Mouse (Mus musculus): ENCODE data around the gene Ccdc105. TPM values are rescaled to one million over a fixed set of nuclear protein-coding genes. Genes with fewer than 3 reads are reported as not detected.

Ccdc105 gene
- polyA plus RNA-seq, 1 experiment, result not detected

- Histone ChIP-seq H3K4me1 (ENCODE audit: control insufficient read depth, insufficient read depth, insufficient read length) (no peaks in the 10 kb centered on the region), H3K4me3 (ENCODE audit: extremely low read depth, insufficient read depth, insufficient read length) (no peak overlapping the region), H3K27ac (ENCODE audit: insufficient read depth, low read length) (no peak overlapping the region), H3K36me3 (ENCODE audit: control insufficient read depth, insufficient read depth, low read length) (no peaks in the 10 kb centered on the region), H3K27me3 (ENCODE audit: control insufficient read depth, insufficient read depth, low read length) (no peaks in the 10 kb centered on the region)
- WGBS, result 92% methylated on average over 5 of the region's 5 CpGs
- no peak for DNase-seq (ENCODE audit: low read depth in 1 of 2, low spot score in 2 of 2)
- TF ChIP-seq POLR2A (IDR thresholded peaks at IDR 0.05; ENCODE audit: low read depth, low read length) (no peak), CTCF (IDR thresholded peaks at IDR 0.05; ENCODE audit: extremely low read depth, insufficient read depth, insufficient read length, insufficient replicate concordance) (no peak)
These were observed 30.8 kb downstream of the Ccdc105 start for GRCm38 (mm10) chr10:78722036-78722435.

GRCm38 (mm10) chr10:78718056-78718455 is 34.8 kb downstream of the Ccdc105 start, which contains the start of gene Casp14:
TSS of gene Casp14 (minus strand) at chr10:78718294.
- H3K4me3 ChIP-seq (ENCODE audit: extremely low read depth, insufficient read depth, insufficient read length), result no peak within 1 kb of the TSS
- H3K27me3 ChIP-seq (ENCODE audit: control insufficient read depth, insufficient read depth, low read length), result no peaks in the 10 kb centered on the region
- WGBS, result 79% methylated on average over 11 of the region's 11 CpGs
- H3K27ac ChIP-seq (ENCODE audit: insufficient read depth, low read length), result no peak within 1 kb of the TSS
- TF ChIP-seq POLR2A (IDR thresholded peaks at IDR 0.05; ENCODE audit: low read depth, low read length), result no peak
- DNase-seq (ENCODE audit: low read depth in 1 of 2, low spot score in 2 of 2), result no peak
- H3K4me1 ChIP-seq (ENCODE audit: control insufficient read depth, insufficient read depth, insufficient read length), result no peaks in the 10 kb centered on the region
- no peaks in the 10 kb centered on the region for H3K36me3 ChIP-seq (ENCODE audit: control insufficient read depth, insufficient read depth, low read length)

- Histone ChIP-seq H3K4me3 (ENCODE audit: extremely low read depth, insufficient read depth, insufficient read length) (no peak overlapping the region), H3K27ac (ENCODE audit: insufficient read depth, low read length) (no peak overlapping the region), H3K27me3 (ENCODE audit: control insufficient read depth, insufficient read depth, low read length) (no peaks in the 10 kb centered on the region), H3K4me1 (ENCODE audit: control insufficient read depth, insufficient read depth, insufficient read length) (no peaks in the 10 kb centered on the region), H3K36me3 (ENCODE audit: control insufficient read depth, insufficient read depth, low read length) (no peaks in the 10 kb centered on the region)
- no peak for DNase-seq (ENCODE audit: low read depth in 1 of 2, low spot score in 2 of 2)
- TF ChIP-seq CTCF (IDR thresholded peaks at IDR 0.05; ENCODE audit: extremely low read depth, insufficient read depth, insufficient read length, insufficient replicate concordance) (no peak), POLR2A (IDR thresholded peaks at IDR 0.05; ENCODE audit: low read depth, low read length) (no peak)
These were observed 36.6 kb downstream of the Ccdc105 start for GRCm38 (mm10) chr10:78716231-78716630.

GRCm38 (mm10) chr10:78715156-78715555 is 37.7 kb downstream of the Ccdc105 start:
- Histone ChIP-seq H3K36me3 (ENCODE audit: control insufficient read depth, insufficient read depth, low read length) (no peaks in the 10 kb centered on the region), H3K4me1 (ENCODE audit: control insufficient read depth, insufficient read depth, insufficient read length) (no peaks in the 10 kb centered on the region), H3K27ac (ENCODE audit: insufficient read depth, low read length) (no peak overlapping the region), H3K27me3 (ENCODE audit: control insufficient read depth, insufficient read depth, low read length) (no peaks in the 10 kb centered on the region), H3K4me3 (ENCODE audit: extremely low read depth, insufficient read depth, insufficient read length) (no peak overlapping the region)
- TF ChIP-seq CTCF (IDR thresholded peaks at IDR 0.05; ENCODE audit: extremely low read depth, insufficient read depth, insufficient read length, insufficient replicate concordance) (no peak), POLR2A (IDR thresholded peaks at IDR 0.05; ENCODE audit: low read depth, low read length) (no peak)
- WGBS, result 90% methylated on average over 7 of the region's 7 CpGs
- DNase-seq (ENCODE audit: low read depth in 1 of 2, low spot score in 2 of 2), result no peak

- DNase-seq (ENCODE audit: low read depth in 1 of 2, low spot score in 2 of 2), result no peak
- H3K4me3 ChIP-seq (ENCODE audit: extremely low read depth, insufficient read depth, insufficient read length), result no peak overlapping the region
- H3K27me3 ChIP-seq (ENCODE audit: control insufficient read depth, insufficient read depth, low read length), result no peaks in the 10 kb centered on the region
- TF ChIP-seq CTCF (IDR thresholded peaks at IDR 0.05; ENCODE audit: extremely low read depth, insufficient read depth, insufficient read length, insufficient replicate concordance) (no peak), POLR2A (IDR thresholded peaks at IDR 0.05; ENCODE audit: low read depth, low read length) (no peak)
- H3K36me3 ChIP-seq (ENCODE audit: control insufficient read depth, insufficient read depth, low read length), result no peaks in the 10 kb centered on the region
- 24% methylated on average over 6 of the region's 6 CpGs for WGBS
- no peaks in the 10 kb centered on the region for H3K4me1 ChIP-seq (ENCODE audit: control insufficient read depth, insufficient read depth, insufficient read length)
- no peak overlapping the region for H3K27ac ChIP-seq (ENCODE audit: insufficient read depth, low read length)
These were observed 38.7 kb downstream of the Ccdc105 start for GRCm38 (mm10) chr10:78714129-78714528.

- H3K27ac ChIP-seq (ENCODE audit: insufficient read depth, low read length), result no peak overlapping the region
- no peaks in the 10 kb centered on the region for H3K36me3 ChIP-seq (ENCODE audit: control insufficient read depth, insufficient read depth, low read length)
- H3K4me1 ChIP-seq (ENCODE audit: control insufficient read depth, insufficient read depth, insufficient read length), result no peaks in the 10 kb centered on the region
- H3K4me3 ChIP-seq (ENCODE audit: extremely low read depth, insufficient read depth, insufficient read length), result no peak overlapping the region
- no peaks in the 10 kb centered on the region for H3K27me3 ChIP-seq (ENCODE audit: control insufficient read depth, insufficient read depth, low read length)
- TF ChIP-seq CTCF (IDR thresholded peaks at IDR 0.05; ENCODE audit: extremely low read depth, insufficient read depth, insufficient read length, insufficient replicate concordance) (no peak), POLR2A (IDR thresholded peaks at IDR 0.05; ENCODE audit: low read depth, low read length) (no peak)
- no peak for DNase-seq (ENCODE audit: low read depth in 1 of 2, low spot score in 2 of 2)
These were observed 42.2 kb downstream of the Ccdc105 start for GRCm38 (mm10) chr10:78710706-78711105.

- no peaks in the 10 kb centered on the region for H3K27me3 ChIP-seq (ENCODE audit: control insufficient read depth, insufficient read depth, low read length)
- no peaks in the 10 kb centered on the region for H3K36me3 ChIP-seq (ENCODE audit: control insufficient read depth, insufficient read depth, low read length)
- no peaks in the 10 kb centered on the region for H3K4me1 ChIP-seq (ENCODE audit: control insufficient read depth, insufficient read depth, insufficient read length)
- TF ChIP-seq CTCF (IDR thresholded peaks at IDR 0.05; ENCODE audit: extremely low read depth, insufficient read depth, insufficient read length, insufficient replicate concordance) (no peak), POLR2A (IDR thresholded peaks at IDR 0.05; ENCODE audit: low read depth, low read length) (no peak)
- 48% methylated on average over 3 of the region's 3 CpGs for WGBS
- no peak overlapping the region for H3K27ac ChIP-seq (ENCODE audit: insufficient read depth, low read length)
- DNase-seq (ENCODE audit: low read depth in 1 of 2, low spot score in 2 of 2), result no peak
- no peak overlapping the region for H3K4me3 ChIP-seq (ENCODE audit: extremely low read depth, insufficient read depth, insufficient read length)
These were observed 52.0 kb downstream of the Ccdc105 start for GRCm38 (mm10) chr10:78700881-78701280.

Other genes with a start within 250 kb of the Ccdc105 start
- gene Olfr1358, start 235.6 kb downstream of the Ccdc105 start, polyA plus RNA-seq (2012; rRNA removed), result not detected in 2 replicates
- 33.5 and 36.8 TPM in 2 replicates for gene Ilvbl, start 178.7 kb downstream of the Ccdc105 start, polyA plus RNA-seq (2012; rRNA removed)
- gene Syde1, start 161.1 kb downstream of the Ccdc105 start, polyA plus RNA-seq (2012; rRNA removed), result 9.3 and 12.7 TPM in 2 replicates
- not detected in 2 replicates for gene Olfr1357, start 135.0 kb downstream of the Ccdc105 start, polyA plus RNA-seq (2012; rRNA removed)
- gene Casp14, start 34.8 kb downstream of the Ccdc105 start, polyA plus RNA-seq (2012; rRNA removed), result not detected in 2 replicates
- 0.05 and 0.16 TPM in 2 replicates for gene Slc1a6, start 27.4 kb upstream of the Ccdc105 start, polyA plus RNA-seq (2012; rRNA removed)
- not detected in 2 replicates for gene Olfr1356, start 99.1 kb upstream of the Ccdc105 start, polyA plus RNA-seq (2012; rRNA removed)
- gene Olfr1355, start 122.5 kb upstream of the Ccdc105 start, polyA plus RNA-seq (2012; rRNA removed), result not detected in 2 replicates
- gene Olfr1354, start 160.1 kb upstream of the Ccdc105 start, polyA plus RNA-seq (2012; rRNA removed), result not detected in 2 replicates
- not detected in 2 replicates for gene Olfr8, start 197.6 kb upstream of the Ccdc105 start, polyA plus RNA-seq (2012; rRNA removed)
- gene Olfr1353, start 210.2 kb upstream of the Ccdc105 start, polyA plus RNA-seq (2012; rRNA removed), result not detected in 2 replicates
- gene Olfr1352, start 228.0 kb upstream of the Ccdc105 start, polyA plus RNA-seq (2012; rRNA removed), result not detected in 2 replicates